Mouse (Mus musculus) liver, embryonic 14.5 days (tissue): ENCODE measurements around the gene Fkbp2.

ENCODE experiments used
- CTCF ChIP-seq: IDR thresholded peaks from 2 replicates; pipeline ENCODE4 v1.5.1; 2016; ENCODE audit warnings: antibody characterized with exemption, low read depth, control low read depth
- EP300 ChIP-seq: IDR thresholded peaks from 2 replicates; pipeline ENCODE4 v1.6.1; 2016; ENCODE audit warnings: antibody characterized with exemption, low read depth

DNA sequence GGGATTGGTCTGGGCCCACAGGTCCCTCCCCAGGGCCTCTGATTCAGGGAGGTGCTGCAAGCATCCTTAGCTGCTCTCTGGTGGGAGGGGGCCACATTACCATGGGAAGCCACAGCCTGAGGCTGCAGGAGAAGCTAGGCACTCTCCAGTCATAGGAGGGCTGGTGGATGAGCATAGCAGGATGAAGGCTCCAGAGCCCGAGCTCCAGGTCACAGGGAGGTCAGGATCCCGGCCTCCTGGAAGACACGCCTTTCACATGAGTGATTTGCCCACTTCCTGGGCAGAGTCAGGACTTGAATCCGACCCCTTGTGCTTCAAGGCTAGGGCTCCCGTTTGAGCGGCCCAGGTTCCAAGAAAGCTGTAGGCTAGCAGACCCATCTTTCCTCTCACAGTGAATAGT, 8.7 kb downstream of the Fkbp2 start:
- no peak for TF ChIP-seq CTCF
- TF ChIP-seq EP300 = no peak
